Mouse (Mus musculus) myocyte (in vitro differentiated cells): ENCODE data around the gene Gm13288.
"Not testable (repeated sequence)": the region's sequence is repeated elsewhere in the genome, so short reads cannot be mapped to it uniquely, and the experiment has no call there.

ENCODE experiments used
- CEBPB ChIP-seq: IDR thresholded peaks from 2 replicates; pipeline ENCODE4 v1.6.1; 2011; ENCODE audit warnings: mild to moderate bottlenecking, moderate library complexity; ENCODE audit not compliant: poor library complexity, insufficient read depth, severe bottlenecking
- E2F4 ChIP-seq: IDR thresholded peaks from one replicate; pipeline ENCODE4 v1.6.1; 2011; ENCODE audit warnings: mild to moderate bottlenecking, control low read depth, moderate library complexity; ENCODE audit not compliant: insufficient read depth
- MAX ChIP-seq: IDR thresholded peaks from one replicate; pipeline ENCODE4 v1.6.1; 2011; ENCODE audit warnings: low read depth, mild to moderate bottlenecking, control low read depth
- MYOD1 ChIP-seq, 3 experiments: IDR thresholded peaks; one replicate each; pipeline ENCODE4 v1.6.1; 2011; ENCODE audit warnings: control low read depth in 2 of 3, low read depth in 2 of 3, mild to moderate bottlenecking in 2 of 3, moderate library complexity in 1 of 3; ENCODE audit not compliant: insufficient read length in 2 of 3, control insufficient read depth in 1 of 3
- POLR2A ChIP-seq: IDR thresholded peaks from one replicate; pipeline ENCODE4 v1.6.1; 2011; ENCODE audit warnings: low read depth, mild to moderate bottlenecking, control low read depth, moderate library complexity; ENCODE audit not compliant: insufficient read length
- POLR2AphosphoS2 ChIP-seq: IDR thresholded peaks from one replicate; pipeline ENCODE4 v1.6.1; 2011; ENCODE audit warnings: low read depth, control low read depth; ENCODE audit not compliant: insufficient read length
- REST ChIP-seq: IDR thresholded peaks from one replicate; pipeline ENCODE4 v1.6.1; 2011; ENCODE audit warnings: mild to moderate bottlenecking, control low read depth, moderate library complexity; ENCODE audit not compliant: insufficient read depth, insufficient read length
- SRF ChIP-seq: IDR thresholded peaks from one replicate; pipeline ENCODE4 v1.6.1; 2011; ENCODE audit warnings: low read depth; ENCODE audit not compliant: control insufficient read depth, insufficient read length
- USF1 ChIP-seq: IDR thresholded peaks from one replicate; pipeline ENCODE4 v1.6.1; 2011; ENCODE audit warnings: low read depth, mild to moderate bottlenecking, control low read depth, moderate library complexity

- TF ChIP-seq POLR2A; E2F4; USF1; POLR2AphosphoS2; CEBPB; MAX; REST; SRF; MYOD1 (IDR thresholded peaks at IDR 0.05; ENCODE audit: control insufficient read depth in 1 of 3, insufficient read length in 2 of 3, low read depth in 2 of 3): not testable (repeated sequence)
Measured at GRCm38 (mm10) chr4:88785409-88785808, 19.9 kb upstream of the Gm13288 start, which contains the start of gene Gm13276.
